Mouse (Mus musculus) cerebellum, postnatal 10 days (tissue): ENCODE data around the gene Olfr323.
A peak's percentile ranks its signal among the peaks of the same experiment; 100 is the strongest.

Experiments used
- DNase-seq, 2 experiments: peaks; one replicate each; pipeline ENCODE4 v3.0.0; 2021; ENCODE audit warnings: mixed read lengths in 2 of 2

Olfr323 gene

GRCm38 (mm10) chr11:58630401-58630800 lies at the start of gene Olfr323:
Gene Olfr323, minus strand, starts transcription at chr11:58630501.
- DNase-seq, result no peak

GRCm38 (mm10) chr11:58671825-58672224 lies 41.5 kb upstream of the Olfr323 start:
- DNase-seq, result no peak

GRCm38 (mm10) chr11:58669252-58669651 lies 39.0 kb upstream of the Olfr323 start:
- no peak for DNase-seq

- no peak for DNase-seq
Observed at GRCm38 (mm10) chr11:58658596-58658995, 28.3 kb upstream of the Olfr323 start, which contains the start of gene Olfr322. Gene Olfr322, plus strand, starts transcription at chr11:58658782.

- no peak for DNase-seq
Observed at GRCm38 (mm10) chr11:58655151-58655550, 24.9 kb upstream of the Olfr323 start.

GRCm38 (mm10) chr11:58643350-58643749 lies 13.0 kb upstream of the Olfr323 start:
- DNase-seq, result peak; percentile 45 to 53

- no peak for DNase-seq
Observed at GRCm38 (mm10) chr11:58641638-58642358, 11.5 kb upstream of the Olfr323 start.

- no peak for DNase-seq
Observed at GRCm38 (mm10) chr11:58641057-58641456, 10.8 kb upstream of the Olfr323 start.

GRCm38 (mm10) chr11:58640272-58640867 lies 10.1 kb upstream of the Olfr323 start, which contains the start of gene Trim58:
Gene Trim58, plus strand, starts transcription at chr11:58640465.
- DNase-seq, result peak; percentile 40 to 44

GRCm38 (mm10) chr11:58638176-58638701 lies 7.9 kb upstream of the Olfr323 start:
- DNase-seq, result no peak

GRCm38 (mm10) chr11:58636376-58636977 lies 6.2 kb upstream of the Olfr323 start:
- peak; percentile 59 to 67 for DNase-seq

GRCm38 (mm10) chr11:58634878-58635277 lies 4.6 kb upstream of the Olfr323 start:
- no peak for DNase-seq

- no peak for DNase-seq
Observed at GRCm38 (mm10) chr11:58626146-58626545, 4.2 kb downstream of the Olfr323 start.

GRCm38 (mm10) chr11:58618793-58619192 lies 11.5 kb downstream of the Olfr323 start:
- no peak for DNase-seq

GRCm38 (mm10) chr11:58618369-58618768 lies 11.9 kb downstream of the Olfr323 start:
- no peak for DNase-seq

- DNase-seq, result no peak
Observed at GRCm38 (mm10) chr11:58615975-58616374, 14.3 kb downstream of the Olfr323 start, which contains the start of gene 2210407C18Rik. Gene 2210407C18Rik, minus strand, starts transcription at chr11:58616075.

GRCm38 (mm10) chr11:58614526-58614925 lies 15.8 kb downstream of the Olfr323 start:
- DNase-seq, result peak; percentile 49 to 57

- DNase-seq, result no peak
Observed at GRCm38 (mm10) chr11:58613359-58613758, 16.9 kb downstream of the Olfr323 start.

GRCm38 (mm10) chr11:58607030-58607429 lies 23.3 kb downstream of the Olfr323 start:
- DNase-seq, result no peak

- no peak for DNase-seq
Observed at GRCm38 (mm10) chr11:58606177-58606919, 24.0 kb downstream of the Olfr323 start.

GRCm38 (mm10) chr11:58605228-58605627 lies 25.1 kb downstream of the Olfr323 start:
- no peak for DNase-seq

GRCm38 (mm10) chr11:58604688-58605087 lies 25.6 kb downstream of the Olfr323 start:
- DNase-seq, result no peak
